Mouse (Mus musculus): Measurements from ENCODE around the gene Cox19.

GRCm38 (mm10) chr5:139333301-139334013 is 17.8 kb downstream of the Cox19 start:
- TF ChIP-seq POLR2A (IDR thresholded peaks at IDR 0.05; ENCODE audit: borderline replicate concordance, control insufficient read depth, low read depth, low read length) (no peak), CTCF (IDR thresholded peaks at IDR 0.05; ENCODE audit: control insufficient read depth, insufficient read depth, low read length) (no peak)
